Mouse (Mus musculus): ENCODE measurements around the gene Ufl1.

- TF ChIP-seq POLR2A (IDR thresholded peaks at IDR 0.05; ENCODE audit: borderline replicate concordance, control insufficient read depth, low read depth, low read length) (no peak), CTCF (IDR thresholded peaks at IDR 0.05; ENCODE audit: control insufficient read depth, insufficient read depth, low read length) (no peak)
These were observed 517 bp downstream of the Ufl1 start for GRCm38 (mm10) chr4:25280938-25281670.
